Mouse (Mus musculus): ENCODE results near the gene A030014E15Rik. TPM values are rescaled to one million over a fixed set of nuclear protein-coding genes. Genes with fewer than 3 reads are reported as not detected.

Gene A030014E15Rik
- total RNA-seq, 2 experiments from 2014 or later = not detected

Other genes starting within 250 kb of the A030014E15Rik start
- gene Mff, start 200.0 kb upstream of the A030014E15Rik start, total RNA-seq (2021) = 100 to 1,000 TPM; 162 to 180 TPM
- gene Tm4sf20, start 156.5 kb upstream of the A030014E15Rik start, total RNA-seq (2021) = not detected
- gene Gm47791, start 153.7 kb upstream of the A030014E15Rik start, total RNA-seq (2021) = not detected
- gene Agfg1, start 85.4 kb upstream of the A030014E15Rik start, total RNA-seq (2021) = 10 to 100 TPM; 27.3 to 27.5 TPM
- gene A030005L19Rik, start 11.6 kb upstream of the A030014E15Rik start, total RNA-seq (2021) = not detected
- gene Gm6217, start 6.5 kb downstream of the A030014E15Rik start, total RNA-seq (2021) = not detected
- not detected for gene A030003K21Rik, start 18.5 kb downstream of the A030014E15Rik start, total RNA-seq (2021)
- gene Gm7544, start 31.1 kb downstream of the A030014E15Rik start, total RNA-seq (2021) = not detected
- gene Gm47955, start 35.4 kb downstream of the A030014E15Rik start, total RNA-seq (2021) = not detected
- gene Gm47959, start 75.6 kb downstream of the A030014E15Rik start, total RNA-seq (2021) = not detected
- gene Slc19a3, start 113.5 kb downstream of the A030014E15Rik start, total RNA-seq (2021) = under 1 TPM; 0.51 to 0.55 TPM
- gene Krtap28-10, start 117.6 kb downstream of the A030014E15Rik start, total RNA-seq (2021) = not detected
- gene Gm47969, start 120.0 kb downstream of the A030014E15Rik start, total RNA-seq (2021) = not detected
- not detected for gene A030005K14Rik, start 134.5 kb downstream of the A030014E15Rik start, total RNA-seq (2021)
- not detected for gene Krtap28-13, start 136.0 kb downstream of the A030014E15Rik start, total RNA-seq (2021)
- under 1 TPM in 1 of 2 experiments, not detected in 1; 0.64 TPM for gene Ccl20, start 191.8 kb downstream of the A030014E15Rik start, total RNA-seq (2021)
- not detected for gene Daw1, start 234.8 kb downstream of the A030014E15Rik start, total RNA-seq (2021)